Mouse (Mus musculus): Measurements from ENCODE around the gene Krtap4-1.

The Krtap4-1 gene

DNA sequence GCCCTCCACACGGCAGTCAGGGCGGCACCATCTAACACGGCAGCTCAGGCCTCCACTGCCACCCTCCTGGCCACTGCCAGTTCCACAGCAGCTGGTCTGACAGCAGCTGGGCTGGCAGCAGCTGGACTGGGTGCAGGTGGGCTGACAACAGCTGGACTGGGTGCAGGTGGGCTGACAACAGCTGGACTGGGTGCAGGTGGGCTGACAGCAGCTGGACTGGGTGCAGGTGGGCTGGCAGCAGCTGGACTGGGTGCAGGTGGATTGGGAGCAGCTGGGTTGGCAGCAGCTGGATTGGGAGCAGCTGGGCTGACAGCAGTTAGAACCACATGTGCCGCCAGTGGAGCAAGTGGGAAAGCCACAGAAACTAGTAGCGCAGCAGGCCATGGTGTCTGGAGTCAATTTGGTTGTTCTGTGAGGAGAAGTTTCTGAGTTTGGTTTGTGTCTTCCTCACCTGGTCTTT is 44.8 kb downstream of the Krtap4-1 start, which contains the start of gene Krtap1-4:
Gene Krtap1-4, minus strand, starts transcription at position 410 of the 460 bp plus-strand sequence.
- no peak for DNase-seq

GRCm38 (mm10) chr11:99581564-99581963 is 46.5 kb downstream of the Krtap4-1 start:
- no peak for DNase-seq

GRCm38 (mm10) chr11:99581051-99581450 is 47.0 kb downstream of the Krtap4-1 start:
- DNase-seq, result no peak

- DNase-seq, result no peak
These were observed 47.4 kb downstream of the Krtap4-1 start, which contains the start of gene Krtap1-5 for GRCm38 (mm10) chr11:99580636-99581035. Gene Krtap1-5 (minus strand): TSS chr11:99581016.
